Mouse (Mus musculus): ENCODE data around the gene Best1.

DNA sequence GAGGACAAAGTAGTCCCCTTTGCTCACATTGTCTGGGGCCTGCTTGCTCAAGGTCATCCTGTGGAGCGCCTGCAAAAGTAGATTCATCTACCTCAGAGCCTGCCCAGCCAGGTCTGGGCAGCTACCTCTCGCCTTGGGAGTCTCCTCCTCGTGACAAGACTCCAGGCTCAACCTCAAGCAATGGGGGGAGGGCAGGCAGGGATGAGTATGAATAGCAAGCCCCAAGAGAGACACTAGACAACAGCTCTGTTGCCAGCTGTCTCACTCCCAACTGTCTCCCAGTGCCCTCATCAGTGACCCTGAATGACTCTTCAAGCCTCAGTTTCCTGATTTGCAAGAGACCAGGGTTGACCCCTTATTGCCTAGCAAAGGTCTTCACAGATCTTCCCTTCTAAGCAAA lies 11.9 kb upstream of the Best1 start:
- no peak for TF ChIP-seq POLR2A (IDR thresholded peaks at IDR 0.05; ENCODE audit: insufficient read depth, low read depth, low read length)
- TF ChIP-seq CTCF (IDR thresholded peaks at IDR 0.05; ENCODE audit: insufficient read depth, low read depth, low read length) = no peak
